ENCODE assay signal across 8 mouse cellular contexts in the genomic region with DNA sequence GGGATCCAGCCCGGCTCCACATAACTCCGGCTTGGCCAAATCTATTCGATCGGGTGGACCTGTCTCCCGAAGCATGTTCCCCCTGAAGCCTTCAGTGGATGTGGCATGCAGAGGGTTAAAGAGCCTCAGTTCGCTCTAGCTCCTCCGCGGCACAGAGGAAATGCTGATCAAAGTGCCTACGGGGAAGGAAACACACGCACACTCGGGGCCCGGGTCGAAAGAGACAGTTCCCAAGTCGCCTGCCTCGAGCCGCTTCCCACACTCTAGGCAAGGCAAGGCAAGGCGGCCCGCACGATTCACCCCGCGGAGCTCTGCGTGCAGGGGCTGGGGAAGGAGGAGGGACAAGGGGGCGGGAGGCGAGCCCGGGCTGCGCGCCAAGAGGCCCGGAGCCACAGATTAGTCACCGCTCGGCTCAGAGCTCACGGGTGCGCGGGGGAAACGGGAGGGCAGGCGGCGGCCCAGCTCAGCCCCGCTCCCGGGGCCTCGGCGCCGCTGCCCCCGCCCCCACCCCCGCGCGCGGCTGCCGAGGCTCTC.
A peak's percentile ranks its signal among the peaks of the same experiment; 100 is the strongest.
DNase-seq lines count a peak whose midpoint lies in the region; ATAC-seq and TF ChIP-seq lines count a peak whose summit lies in the region.

No protein-coding gene starts in this region.

- H3K9ac ChIP-seq in ES-E14 (ENCODE audit: insufficient read depth, low read depth, low read length, poor library complexity, severe bottlenecking) = no peak overlapping the region
- H3K9ac ChIP-seq in hindbrain, embryonic 11.5 days (ENCODE audit: low read depth, low read length) = peak overlapping the region; percentile 68; the same call in 1 of the 2 replicates

- no peaks in the 10 kb centered on the region for H3K36me3 ChIP-seq in ES-E14 (ENCODE audit: control insufficient read depth, insufficient read depth, low read length, poor library complexity, severe bottlenecking)
- H3K36me3 ChIP-seq in hindbrain, embryonic 11.5 days (ENCODE audit: control insufficient read depth, insufficient read depth, low read length) = no peaks in the 10 kb centered on the region

- 6% methylated on average over 13 of the region's 47 CpGs for WGBS in hindbrain, embryonic 11.5 days

- no peak for DNase-seq in ES-E14 (ENCODE audit: low read depth, low spot score)
- peak; percentile 63 to 77 for DNase-seq in cerebellum, adult 18-20 months
- peak; percentile 31 to 64 for DNase-seq in frontal cortex, postnatal 10 days (ENCODE audit: low spot score in 2 of 2)
- DNase-seq in hindbrain, embryonic 11.5 days (ENCODE audit: low spot score) = no peak
- peak; percentile 36 to 54 for DNase-seq in layer of hippocampus, postnatal 25 days (ENCODE audit: extremely low spot score in 1 of 2, low spot score in 1 of 2)
- peak; percentile 77 for DNase-seq in lung, postnatal 14 days
- peak; percentile 59 for DNase-seq in retina, embryonic 14.5 days (ENCODE audit: low spot score)
- peak; percentile 31 for DNase-seq in urinary bladder, postnatal 10 days (ENCODE audit: low spot score)

- peak overlapping the region; percentile 92 for H3K4me2 ChIP-seq in hindbrain, embryonic 11.5 days (replicated peaks; ENCODE audit: low read depth, low read length)

- in situ Hi-C loops in ES-E14 (cut with MboI; ENCODE audit: low sequenced_read_pairs in 2 of 2, unreplicated experiment in 2 of 2) = loop anchor here (5.0 to 25.0 kb wide), 3 partner anchors 36 to 454 kb away; no protein-coding TSS in a partner anchor

- H3K4me3 ChIP-seq in ES-E14 (ENCODE audit: insufficient read depth in 1 of 2, low read depth in 1 of 2, low read length in 2 of 2, poor library complexity in 1 of 2, severe bottlenecking in 1 of 2) = peak overlapping the region; percentile 8 to 56; a peak in 3 of 4 replicates
- peak overlapping the region; percentile 47 for H3K4me3 ChIP-seq in hindbrain, embryonic 11.5 days (ENCODE audit: low read depth, low read length)

- no peak overlapping the region for H3K27ac ChIP-seq in ES-E14 (ENCODE audit: insufficient read depth, low read depth, low read length, poor library complexity, severe bottlenecking)
- H3K27ac ChIP-seq in hindbrain, embryonic 11.5 days (ENCODE audit: low read depth, low read length) = peak overlapping the region; percentile 94

- peak; percentile 50 for ATAC-seq in hindbrain, embryonic 11.5 days (ENCODE audit: low FRiP score)

- H3K4me1 ChIP-seq in ES-E14 (ENCODE audit: control insufficient read depth in 2 of 2, insufficient read depth in 2 of 2, low read length in 2 of 2, poor library complexity in 1 of 2) = no peaks in the 10 kb centered on the region
- no peaks in the 10 kb centered on the region; the same call in 1 of the 2 replicates for H3K4me1 ChIP-seq in hindbrain, embryonic 11.5 days (replicated peaks; ENCODE audit: control insufficient read depth, insufficient read depth, low read length)

- H3K27me3 ChIP-seq in hindbrain, embryonic 11.5 days (ENCODE audit: control insufficient read depth, insufficient read depth, low read length) = peaks cover 57% of the 10 kb centered on the region

- H3K9me3 ChIP-seq in ES-E14 (ENCODE audit: control insufficient read depth, insufficient read depth, low read depth, low read length) = no peaks in the 10 kb centered on the region
- H3K9me3 ChIP-seq in hindbrain, embryonic 11.5 days (ENCODE audit: control insufficient read depth, low read length) = no peaks in the 10 kb centered on the region

TF ChIP-seq in ES-E14, 5 proteins besides CTCF, POLR2A, EP300 and RAD21:
- no peak for TF ChIP-seq HCFC1 (IDR thresholded peaks at IDR 0.05; ENCODE audit: borderline replicate concordance, insufficient read depth, low read length)
- TF ChIP-seq ZNF384 (IDR thresholded peaks at IDR 0.05; ENCODE audit: low read depth, low read length) = no peak
- TF ChIP-seq ZC3H11A (IDR thresholded peaks at IDR 0.05; ENCODE audit: borderline replicate concordance, low read depth, low read length) = no peak
- TF ChIP-seq MAFK (IDR thresholded peaks at IDR 0.05; ENCODE audit: insufficient read depth, low read depth, low read length) = no peak
- TF ChIP-seq CHD2 (IDR thresholded peaks at IDR 0.05; ENCODE audit: low read depth, low read length) = no peak

Comparison
In these comparisons a context has a peak if more than half of its experiments do, and no peak if none do; other contexts are left out.
1. DNase-seq: peak in cerebellum, adult 18-20 months (2 of 2), frontal cortex, postnatal 10 days (2 of 2), layer of hippocampus, postnatal 25 days (2 of 2), lung, postnatal 14 days (single experiment), retina, embryonic 14.5 days (single experiment) and urinary bladder, postnatal 10 days (single experiment); none in ES-E14 (single experiment) and hindbrain, embryonic 11.5 days (single experiment).